Mouse (Mus musculus) heart, postnatal 10 days (tissue): ENCODE results near the gene Kdm5d. TPM values are rescaled to one million over a fixed set of nuclear protein-coding genes. Genes with fewer than 3 reads are reported as not detected.

Experiments used
- DNase-seq, 2 experiments: peaks; one replicate each; pipeline ENCODE4 v3.0.0; 2021
- intact Hi-C: fragments of 180-260 bp; cut with DNase I; formaldehyde crosslinking; loops from one replicate; pipeline ENCODE4 v1.15.1; 2025
- microRNA-seq, 2 experiments: library from miRNA; unstranded; fragments of <30 nt; microRNA quantifications; one replicate each; pipeline ENCODE4 v1.2.0; 2022
- total RNA-seq, 2 experiments: library from RNA; stranded (reverse); gene quantifications; 2 replicates each; pipeline ENCODE4 v1.2.3; 2021

Gene Kdm5d
- total RNA-seq, result 10 to 100 TPM in 1 of 2 experiments, not detected in 1; 13.6 TPM

DNA sequence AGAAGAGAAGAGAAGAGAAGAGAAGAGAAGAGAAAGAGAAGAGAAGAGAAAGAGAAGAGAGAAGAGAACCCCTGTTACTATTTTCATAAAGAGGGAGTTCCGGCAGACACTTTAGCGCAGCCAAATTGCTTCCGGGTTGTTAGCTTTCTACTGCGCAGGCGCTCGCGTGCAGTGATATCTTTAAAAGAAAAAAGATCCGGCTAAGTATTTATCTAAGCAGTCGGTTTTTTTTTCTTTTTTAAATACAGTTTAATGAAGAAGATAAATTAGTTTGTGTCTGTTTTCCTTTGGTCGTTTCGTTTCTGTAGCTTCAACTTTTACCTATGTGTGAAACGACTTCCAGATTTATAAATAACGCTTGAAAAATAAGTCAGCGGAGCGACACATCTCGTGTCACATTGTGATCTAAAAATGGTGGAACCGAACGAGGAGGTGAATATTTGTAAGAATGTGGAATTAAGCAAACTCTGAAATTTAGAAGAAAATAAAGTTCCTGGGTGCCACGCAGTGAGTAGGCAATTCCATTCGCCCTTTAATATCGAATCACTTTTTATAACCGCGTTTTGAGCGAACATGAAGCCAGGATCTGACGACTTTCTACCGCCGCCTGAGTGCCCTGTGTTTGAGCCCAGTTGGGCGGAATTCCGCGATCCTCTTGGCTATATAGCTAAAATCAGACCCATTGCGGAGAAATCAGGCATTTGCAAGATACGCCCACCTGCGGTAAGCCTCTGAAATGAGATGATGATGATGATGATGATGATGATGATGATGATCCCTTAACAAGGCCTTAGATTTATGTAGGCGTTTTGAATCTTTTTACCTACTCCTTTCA is at the start of gene Kdm5d:
TSS of gene Kdm5d (plus strand) at position 396 of the 835 bp plus-strand sequence.
- intact Hi-C loops, result no loop called here
- DNase-seq, result peak in 1 of 2 experiments; percentile 67

DNA sequence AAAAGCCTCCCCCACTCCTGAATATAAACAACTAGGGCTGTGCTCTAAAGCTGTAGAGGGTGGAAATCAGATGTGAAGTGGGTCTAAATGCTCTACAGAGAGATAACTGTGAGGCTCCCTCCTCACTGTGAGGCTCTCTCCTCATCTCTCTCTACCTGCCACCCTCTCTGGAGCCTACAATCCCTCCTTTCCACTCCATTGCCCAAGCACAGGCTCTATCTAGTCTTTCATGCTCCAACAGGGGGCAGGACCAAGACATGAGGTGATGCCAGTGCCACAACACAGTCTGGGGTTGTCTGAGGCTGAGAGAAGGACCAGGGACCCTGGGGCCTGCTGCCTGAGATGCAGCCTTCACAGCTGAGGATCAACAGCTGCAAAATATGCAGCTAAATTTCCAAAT is 25.2 kb upstream of the Kdm5d start:
- intact Hi-C loops, result no loop called here
- DNase-seq, result no peak

DNA sequence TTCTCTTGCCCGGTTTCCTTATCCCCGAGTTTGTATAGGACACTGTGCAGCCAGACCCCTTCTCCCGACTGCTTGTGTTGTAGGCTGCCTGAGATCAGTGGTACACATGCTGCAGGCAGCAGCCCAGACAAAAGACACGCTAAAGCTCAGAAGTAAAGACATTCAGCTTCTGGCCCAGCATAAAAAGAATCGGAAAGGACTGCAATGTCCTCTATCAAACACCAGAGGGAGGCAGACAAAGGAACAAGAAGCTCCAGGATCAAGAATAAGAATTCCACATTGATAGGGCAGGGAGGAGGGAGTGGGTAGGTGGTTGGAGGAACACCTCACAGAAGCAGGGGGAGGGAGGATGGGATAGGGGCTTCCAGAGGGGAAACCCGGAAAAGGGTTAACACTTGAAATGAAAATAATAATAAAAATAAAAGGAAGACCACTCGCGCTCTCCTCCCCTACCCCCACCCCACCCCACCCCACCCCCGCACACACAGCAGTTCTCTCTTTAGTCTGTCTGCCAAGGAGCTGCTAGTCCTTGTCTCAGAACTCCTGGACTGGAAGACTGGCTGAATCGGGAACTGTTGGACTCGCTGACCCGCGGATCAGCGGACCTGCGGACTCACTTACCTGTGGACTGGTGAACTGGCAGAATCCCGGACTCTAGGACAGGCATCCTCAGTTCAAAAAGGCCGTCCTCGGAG is 24.6 kb upstream of the Kdm5d start:
- peak in 1 of 2 experiments; percentile 2 for DNase-seq
- intact Hi-C loops, result no loop called here

Small RNA genes within 50 kb of the gene (microRNA-seq; reads per million reads assigned to microRNA genes)
- gene Gm47281, result 0 reads per million in 2 experiments

Other genes starting within 250 kb of the Kdm5d start
- not detected for gene Zfy1, start 100.4 kb upstream of the Kdm5d start, total RNA-seq
- gene Uba1y, start 79.1 kb upstream of the Kdm5d start, total RNA-seq, result not detected
- gene Eif2s3y, start 112.8 kb downstream of the Kdm5d start, total RNA-seq, result 10 to 100 TPM in 1 of 2 experiments, not detected in 1; 78.4 TPM